Mouse (Mus musculus) embryonic facial prominence, embryonic 13.5 days (tissue): Measurements from ENCODE around the gene Klk1b4. TPM values are rescaled to one million over a fixed set of nuclear protein-coding genes. Genes with fewer than 3 reads are reported as not detected.

Experiments
- ATAC-seq: fragments of 200-750 bp; cut with Nextera tagmentation; 2 replicates; pipeline ENCODE4 v1.8.0; 2017; ENCODE audit warnings: low read depth; ENCODE audit not compliant: insufficient number of reproducible peaks, insufficient read depth, low FRiP score, low TSS enrichment
- H3K27ac ChIP-seq: fragments of 300-500 bp; sonication (generic); 2 replicates; pipeline ENCODE4 v1.5.1; 2015; ENCODE audit warnings: moderate library complexity, mild to moderate bottlenecking, inconsistent platforms
- H3K27me3 ChIP-seq: fragments of 300-500 bp; sonication (generic); 2 replicates; pipeline ENCODE4 v1.6.1; 2015; ENCODE audit warnings: mild to moderate bottlenecking, inconsistent platforms
- H3K36me3 ChIP-seq: fragments of 300-500 bp; sonication (generic); 2 replicates; pipeline ENCODE4 v1.6.1; 2015; ENCODE audit warnings: mild to moderate bottlenecking, inconsistent platforms
- H3K4me1 ChIP-seq: fragments of 300-500 bp; sonication (generic); 2 replicates; pipeline ENCODE4 v1.6.1; 2015; ENCODE audit warnings: inconsistent platforms
- H3K4me2 ChIP-seq: fragments of 300-500 bp; sonication (generic); 2 replicates; pipeline ENCODE4 v1.6.1; 2015; ENCODE audit warnings: moderate library complexity, mild to moderate bottlenecking, inconsistent platforms
- H3K4me3 ChIP-seq: fragments of 300-500 bp; sonication (generic); 2 replicates; pipeline ENCODE4 v1.5.1; 2015; ENCODE audit warnings: mild to moderate bottlenecking, inconsistent platforms
- H3K9ac ChIP-seq: fragments of 300-500 bp; sonication (generic); 2 replicates; pipeline ENCODE4 v1.6.1; 2015; ENCODE audit warnings: mild to moderate bottlenecking, inconsistent platforms
- H3K9me3 ChIP-seq: fragments of 300-500 bp; sonication (generic); 2 replicates; pipeline ENCODE4 v1.6.1; 2016; ENCODE audit warnings: inconsistent platforms
- WGBS: fragments of 180-500 bp; shearing (Covaris S2); methylation state at CpG from one replicate; pipeline ENCODE4 v1.1.7; 2015; ENCODE audit warnings: mixed read lengths; 5-methylcytosine and 5-hydroxymethylcytosine counted together
- polyA plus RNA-seq: library from polyadenylated mRNA; unstranded; fragments of >200 nt; fragmentation: Nextera tagmentation; extraction: Ambion mirVana; gene quantifications from 2 replicates; pipeline ENCODE4 v1.2.1, GENCODE M21; 2015

Gene Klk1b4
- polyA plus RNA-seq, 1 experiment from 2014 or later = not detected

DNA sequence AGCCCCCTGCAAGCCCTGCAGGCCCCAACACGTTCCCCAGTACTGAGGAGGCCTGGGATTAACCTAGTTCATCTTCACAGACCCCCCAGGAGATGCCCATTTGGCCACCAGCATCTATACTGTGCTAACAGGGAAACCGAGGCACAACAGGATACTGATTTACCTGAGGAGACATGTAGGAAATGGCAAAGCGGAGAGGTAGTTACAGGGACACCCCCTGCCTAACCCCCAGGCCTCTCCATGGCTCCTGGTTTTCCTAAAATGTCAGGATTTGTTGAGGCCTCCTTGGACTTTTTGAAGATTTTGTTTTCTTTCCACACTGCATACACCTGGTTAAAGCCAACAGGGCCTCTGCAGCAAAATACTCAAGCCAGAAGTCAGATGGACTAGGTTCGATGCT, 50.0 kb downstream of the Klk1b4 start, which contains the start of gene Acp4:
Acp4 (minus strand) TSS at position 101 of the 400 bp plus-strand sequence.
- no peak within 1 kb of the TSS for H3K27ac ChIP-seq
- H3K36me3 ChIP-seq = peaks cover 21% of the 10 kb centered on the region
- no peaks in the 10 kb centered on the region for H3K9me3 ChIP-seq
- ATAC-seq = no peak
- no peak within 1 kb of the TSS for H3K4me2 ChIP-seq
- H3K9ac ChIP-seq = no peak within 1 kb of the TSS
- no peak within 1 kb of the TSS for H3K4me3 ChIP-seq
- 0 out of 2 replicates have a peak, but pooled peaks cover 3% of the 10 kb centered on the region for H3K4me1 ChIP-seq
- WGBS = 75% methylated on average over 4 of the region's 4 CpGs
- peaks cover 8% of the 10 kb centered on the region for H3K27me3 ChIP-seq

DNA sequence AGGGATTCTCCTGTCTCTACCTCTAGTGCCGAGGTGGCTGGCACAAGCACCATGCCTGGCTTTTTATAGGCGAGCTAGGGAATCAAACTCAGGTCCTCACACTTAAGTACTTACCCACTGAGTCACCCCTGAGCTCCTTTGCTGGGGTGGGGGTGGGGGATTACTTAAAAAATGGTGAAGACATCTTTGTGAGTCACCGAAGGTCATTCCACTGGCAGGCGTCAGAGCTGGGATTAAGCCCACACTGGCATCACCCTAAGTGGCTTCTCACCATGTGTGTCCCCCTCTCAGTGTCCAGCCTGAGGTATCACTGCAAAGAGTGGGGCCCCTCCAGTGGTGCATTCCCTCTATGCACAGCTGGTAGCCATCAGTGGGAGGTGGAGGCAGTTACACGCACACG, 53.2 kb downstream of the Klk1b4 start:
- H3K36me3 ChIP-seq = no peaks in the 10 kb centered on the region; the same call in 1 of the 2 replicates
- 71% methylated on average over 6 of the region's 6 CpGs for WGBS
- H3K9me3 ChIP-seq = no peaks in the 10 kb centered on the region
- no peak overlapping the region for H3K4me2 ChIP-seq
- peaks cover 28% of the 10 kb centered on the region for H3K27me3 ChIP-seq
- no peak overlapping the region for H3K4me3 ChIP-seq
- peaks cover 6% of the 10 kb centered on the region; the same call in 1 of the 2 replicates for H3K4me1 ChIP-seq
- no peak overlapping the region for H3K27ac ChIP-seq
- ATAC-seq = no peak
- no peak overlapping the region for H3K9ac ChIP-seq

DNA sequence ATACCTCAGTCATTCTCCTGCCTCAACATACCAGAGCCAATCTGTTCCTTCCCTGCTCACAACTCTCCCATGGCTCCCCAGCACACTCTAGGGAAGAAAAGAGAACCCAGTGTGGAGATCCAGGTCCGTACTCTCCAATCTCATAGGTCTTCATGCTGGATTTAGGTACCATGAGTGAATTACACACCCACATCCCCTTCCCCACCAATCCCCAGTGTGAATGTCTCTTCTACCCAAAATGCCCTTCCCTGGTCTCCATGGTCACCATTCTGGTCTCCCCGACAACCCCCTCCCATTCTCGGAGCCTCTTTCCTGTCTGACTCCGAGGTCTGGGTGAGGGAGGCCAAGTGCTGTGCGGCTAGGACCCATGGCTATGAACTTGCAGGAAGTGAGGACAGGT, 53.9 kb downstream of the Klk1b4 start, which contains the start of gene Gm15517:
Gm15517 (plus strand) TSS at position 301 of the 400 bp plus-strand sequence.
- Histone ChIP-seq H3K4me3 (no peak within 1 kb of the TSS), H3K4me2 (no peak within 1 kb of the TSS), H3K4me1 (peaks cover 6% of the 10 kb centered on the region; the same call in 1 of the 2 replicates), H3K9me3 (no peaks in the 10 kb centered on the region), H3K27ac (no peak within 1 kb of the TSS), H3K27me3 (peaks cover 33% of the 10 kb centered on the region), H3K9ac (no peak within 1 kb of the TSS), H3K36me3 (no peaks in the 10 kb centered on the region)
- 50% methylated on average over 5 of the region's 5 CpGs for WGBS
- no peak for ATAC-seq

Other genes starting within 250 kb of the Klk1b4 start
- not detected in 2 replicates for gene Klk1b1, start 240.7 kb upstream of the Klk1b4 start, polyA plus RNA-seq
- gene Klk1b9, start 231.4 kb upstream of the Klk1b4 start, polyA plus RNA-seq = not detected in 2 replicates
- not detected in 2 replicates for gene Klk1b11, start 211.6 kb upstream of the Klk1b4 start, polyA plus RNA-seq
- not detected in 2 replicates for gene Klk1b26, start 195.3 kb upstream of the Klk1b4 start, polyA plus RNA-seq
- not detected in 2 replicates for gene Klk1b27, start 155.1 kb upstream of the Klk1b4 start, polyA plus RNA-seq
- not detected in 2 replicates for gene Klk1b21, start 105.1 kb upstream of the Klk1b4 start, polyA plus RNA-seq
- gene Klk1b22, start 94.8 kb upstream of the Klk1b4 start, polyA plus RNA-seq = not detected in 2 replicates
- gene Klk1b16, start 70.7 kb upstream of the Klk1b4 start, polyA plus RNA-seq = not detected in 2 replicates
- gene Klk1b24, start 19.2 kb upstream of the Klk1b4 start, polyA plus RNA-seq = not detected in 2 replicates
- not detected in 2 replicates for gene Klk1b3, start 9.2 kb upstream of the Klk1b4 start, polyA plus RNA-seq
- not detected in 2 replicates for gene Klk1b5, start 8.5 kb downstream of the Klk1b4 start, polyA plus RNA-seq
- gene Klk1, start 17.9 kb downstream of the Klk1b4 start, polyA plus RNA-seq = not detected in 2 replicates
- gene Gm36864, start 28.7 kb downstream of the Klk1b4 start, polyA plus RNA-seq = 0.21 TPM in 1 of 2 replicates, not detected in the other
- 1.4 TPM in 2 replicates for gene 1700028J19Rik, start 39.3 kb downstream of the Klk1b4 start, polyA plus RNA-seq
- gene 2410002F23Rik, start 39.3 kb downstream of the Klk1b4 start, polyA plus RNA-seq = 199 and 210 TPM in 2 replicates
- gene Acp4, start 49.9 kb downstream of the Klk1b4 start, polyA plus RNA-seq = 0.13 TPM in 1 of 2 replicates, not detected in the other
- not detected in 2 replicates for gene Gm15517, start 54.0 kb downstream of the Klk1b4 start, polyA plus RNA-seq
- 9.1 and 11.9 TPM in 2 replicates for gene Clec11a, start 99.5 kb downstream of the Klk1b4 start, polyA plus RNA-seq
- gene Shank1, start 102.8 kb downstream of the Klk1b4 start, polyA plus RNA-seq = 5.5 and 6.8 TPM in 2 replicates
- 4.1 and 4.9 TPM in 2 replicates for gene Syt3, start 176.7 kb downstream of the Klk1b4 start, polyA plus RNA-seq
- 0.19 and 1.4 TPM in 2 replicates for gene 1700008O03Rik, start 178.4 kb downstream of the Klk1b4 start, polyA plus RNA-seq
- gene Lrrc4b, start 221.6 kb downstream of the Klk1b4 start, polyA plus RNA-seq = 1.5 and 1.6 TPM in 2 replicates